Mouse (Mus musculus): ENCODE measurements around the gene Il15ra.

DNA sequence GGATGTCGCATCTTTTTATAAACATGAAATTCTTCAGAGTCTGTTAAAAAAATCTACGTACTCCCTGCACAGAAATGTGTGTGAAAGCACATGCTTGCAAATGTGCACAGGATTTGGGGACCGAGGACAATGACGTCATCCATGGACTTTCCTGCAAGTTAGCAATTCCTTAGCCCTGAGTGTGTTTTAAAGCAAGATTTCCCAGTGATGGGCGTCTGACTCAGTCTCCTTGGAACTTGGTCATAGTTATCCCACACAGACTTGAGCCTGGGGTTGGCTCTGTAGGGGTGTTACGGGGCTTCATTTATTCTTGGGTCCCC, 1.6 kb downstream of the Il15ra start:
- no peak for TF ChIP-seq CTCF (IDR thresholded peaks at IDR 0.05; ENCODE audit: low read depth)
- no peak for TF ChIP-seq EP300 (optimal IDR thresholded peaks at IDR 0.05)
